Mouse (Mus musculus): ENCODE results near the gene Pak6.
A peak's percentile ranks its signal among the peaks of the same experiment; 100 is the strongest.

Gene Pak6

DNA sequence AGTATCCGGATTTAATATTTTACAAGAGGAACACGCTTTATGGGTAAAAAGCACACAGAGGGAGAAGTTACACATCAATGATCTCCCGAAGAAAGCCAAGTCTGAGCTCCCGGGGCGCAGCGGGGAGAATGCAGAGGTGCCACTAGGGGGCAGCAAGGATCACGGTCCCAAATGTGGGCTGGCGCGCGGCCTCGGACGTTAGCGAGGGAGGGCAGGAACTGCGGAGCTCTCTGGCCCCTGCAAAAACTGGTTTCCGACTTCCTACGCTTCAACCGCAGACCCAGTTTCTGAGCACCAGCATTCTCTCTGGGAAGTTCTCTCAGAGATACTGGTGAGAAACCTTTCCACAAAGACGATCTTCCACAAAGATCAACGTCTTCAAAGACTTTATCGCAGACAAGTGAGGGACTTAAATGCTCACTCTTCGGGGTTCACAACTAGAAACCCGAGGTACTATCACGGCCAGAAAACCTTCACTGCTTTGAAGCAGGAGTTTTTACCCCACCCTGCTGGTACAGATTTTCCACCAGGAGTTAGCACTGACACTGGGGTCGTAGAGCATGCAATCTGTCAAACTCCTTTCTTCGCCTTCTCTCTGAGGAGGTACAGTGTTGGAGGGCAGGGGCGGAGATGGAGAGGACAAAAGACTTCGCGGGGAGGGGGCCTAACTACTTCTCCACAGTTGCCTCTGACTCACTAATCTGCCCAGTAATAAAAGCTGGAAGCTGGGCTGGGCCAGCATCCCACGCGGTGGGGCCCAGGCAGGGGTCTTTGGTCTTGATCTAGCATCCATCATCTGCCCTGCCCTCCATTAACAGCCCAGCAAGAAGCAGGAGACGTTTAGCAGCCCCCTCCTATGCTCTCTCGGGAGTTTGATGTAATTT is 37.3 kb downstream of the Pak6 start:
- DNase-seq = peak; percentile 75 to 87

DNA sequence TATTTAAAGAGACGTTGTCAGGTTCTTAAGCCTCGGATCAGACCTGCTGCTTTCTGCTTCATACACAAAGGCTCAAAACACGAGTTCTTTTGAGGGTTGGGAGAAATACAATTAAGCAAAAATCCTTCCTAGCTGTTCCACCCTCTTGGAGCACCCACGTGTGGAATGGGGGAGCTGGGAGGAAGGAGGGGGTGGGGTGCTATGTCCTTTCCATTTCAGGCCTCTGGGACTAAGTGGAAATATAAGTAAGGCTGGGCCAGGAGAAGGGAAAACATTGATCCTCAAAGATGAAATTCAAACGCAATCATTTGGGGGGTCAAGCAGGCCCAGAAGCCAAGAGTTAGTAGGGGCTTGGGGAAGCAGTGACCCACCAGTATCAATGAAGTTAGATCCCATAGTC is 38.1 kb downstream of the Pak6 start:
- no peak for DNase-seq

DNA sequence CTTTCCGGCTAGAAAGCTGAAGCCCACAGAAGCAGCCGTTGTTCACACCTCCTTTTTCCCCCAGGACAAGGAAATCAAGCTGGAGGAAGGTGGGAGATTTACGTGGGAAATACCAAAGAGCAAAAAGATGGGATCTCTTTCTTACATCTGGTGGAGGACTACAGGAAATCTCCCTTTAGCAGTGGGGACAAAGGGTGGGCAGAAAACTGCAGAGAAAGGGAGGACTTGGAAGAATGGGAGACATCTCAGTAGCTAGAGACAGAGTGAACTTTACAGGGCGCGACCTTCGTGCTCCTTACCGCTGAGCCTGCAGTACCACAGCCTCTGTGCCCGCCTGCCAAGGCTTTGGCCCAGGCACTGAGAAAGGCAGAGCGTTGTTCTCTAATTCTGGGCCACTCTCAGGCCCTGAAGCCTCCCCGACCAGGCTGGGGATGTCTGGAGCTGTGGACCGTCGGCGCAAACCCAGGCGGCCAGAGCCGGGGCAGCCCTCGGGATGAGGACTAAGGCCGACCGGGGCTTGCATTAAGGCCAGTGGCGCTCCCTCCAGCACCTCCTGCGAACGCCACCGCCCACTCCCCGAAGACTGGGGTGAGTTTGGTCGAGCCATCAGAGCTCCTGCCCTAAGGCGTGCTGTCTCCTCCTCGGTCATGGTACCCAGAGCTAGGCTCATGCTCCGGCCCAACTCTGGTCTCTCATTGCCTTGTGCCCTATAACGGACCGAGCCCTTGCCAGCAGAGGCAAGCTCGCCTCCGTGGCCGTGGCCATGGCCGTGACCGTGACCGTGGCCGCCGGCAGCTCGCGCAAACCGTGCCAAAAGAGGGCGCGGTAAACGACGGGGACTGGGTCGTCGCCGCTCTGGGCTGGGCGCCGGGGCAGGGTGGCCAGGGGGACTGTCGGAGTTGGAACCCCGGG is 39.1 kb downstream of the Pak6 start:
- DNase-seq = no peak

DNA sequence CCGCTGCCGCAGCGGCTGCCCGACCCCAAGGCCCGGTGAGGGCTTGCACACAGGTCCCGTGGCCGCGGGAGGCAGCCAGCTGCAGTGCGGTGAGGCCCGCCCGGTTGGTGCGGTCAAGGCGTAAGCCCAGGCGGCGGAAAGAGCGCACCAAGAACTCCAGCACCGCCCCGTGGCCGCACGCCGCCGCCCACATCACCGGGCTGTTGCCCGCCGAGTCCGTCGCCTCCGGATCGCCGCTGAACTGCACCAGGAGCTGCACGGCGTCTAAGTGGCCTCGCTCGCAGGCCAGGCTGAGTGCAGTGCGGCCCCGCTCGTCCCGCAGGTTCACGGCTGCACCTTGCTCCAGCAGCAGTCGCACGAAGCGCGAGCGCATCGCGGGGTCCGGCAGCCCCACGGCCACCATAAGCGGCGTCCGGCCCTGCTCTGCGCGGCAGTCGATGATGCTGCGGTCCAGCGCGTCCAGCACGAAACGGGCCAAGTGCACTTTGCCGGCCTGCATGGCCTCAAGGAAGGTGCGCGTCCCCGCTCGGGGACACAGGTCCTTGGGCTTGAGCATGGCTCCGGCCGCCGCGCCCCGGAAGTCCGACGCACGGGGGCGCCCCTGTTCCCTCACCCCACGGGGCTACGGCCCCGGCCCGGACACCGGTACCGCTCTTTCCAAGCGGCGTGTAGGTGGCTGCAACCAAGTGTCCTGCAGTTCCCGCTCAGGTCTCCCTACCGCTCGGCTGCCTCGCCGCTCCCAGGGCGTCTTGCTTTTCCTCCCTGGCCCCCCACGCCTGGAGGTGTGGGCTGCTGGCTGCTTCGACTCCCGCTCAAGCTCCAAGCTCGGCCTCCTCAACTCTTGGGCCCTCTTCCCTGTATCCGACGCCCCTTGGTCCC is 40.0 kb downstream of the Pak6 start:
- peak in 1 of 2 experiments; percentile 48 for DNase-seq

DNA sequence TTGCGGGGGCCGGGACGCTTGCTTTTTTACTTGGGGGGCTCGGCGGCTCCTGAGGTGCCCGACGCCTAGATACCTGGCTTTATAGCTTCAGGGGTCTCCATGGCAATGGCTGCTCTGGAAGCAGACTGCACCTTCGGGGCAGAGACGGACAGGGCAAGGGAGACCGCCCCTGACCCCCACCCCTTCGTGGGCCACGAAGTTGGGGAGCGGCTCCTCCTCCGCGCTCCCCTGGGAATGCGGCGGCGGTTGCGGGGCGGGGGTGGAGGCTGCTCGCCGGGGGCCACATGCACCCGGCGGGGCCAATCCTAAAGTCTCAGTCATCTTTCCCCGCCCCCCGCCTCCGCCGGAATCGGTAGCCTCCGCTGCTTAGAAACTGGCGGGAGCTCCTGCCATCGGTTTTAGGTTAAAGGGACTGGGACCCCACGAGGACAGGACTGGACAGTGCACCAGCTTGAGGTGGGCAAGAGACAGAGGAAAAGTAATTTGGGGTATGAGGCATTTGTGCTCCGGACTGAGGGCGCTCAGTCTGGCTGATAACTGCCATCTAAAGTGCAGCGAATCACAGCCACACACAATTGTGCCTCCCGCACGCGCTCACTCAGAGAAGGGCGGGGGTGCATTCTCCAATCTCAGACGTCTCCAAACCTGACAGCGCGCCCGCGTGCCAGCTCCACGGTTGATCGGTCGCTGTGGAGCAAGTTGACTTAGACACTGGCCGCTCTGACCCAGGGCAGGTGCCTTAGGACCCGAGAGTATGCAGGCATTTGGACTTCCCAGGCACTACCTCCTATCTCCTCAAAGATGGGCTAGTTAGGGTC is 41.0 kb downstream of the Pak6 start, which contains the start of gene Ankrd63:
Gene Ankrd63, minus strand, starts transcription at position 51 of the 818 bp plus-strand sequence.
- DNase-seq = peak in 1 of 2 experiments; percentile 32

DNA sequence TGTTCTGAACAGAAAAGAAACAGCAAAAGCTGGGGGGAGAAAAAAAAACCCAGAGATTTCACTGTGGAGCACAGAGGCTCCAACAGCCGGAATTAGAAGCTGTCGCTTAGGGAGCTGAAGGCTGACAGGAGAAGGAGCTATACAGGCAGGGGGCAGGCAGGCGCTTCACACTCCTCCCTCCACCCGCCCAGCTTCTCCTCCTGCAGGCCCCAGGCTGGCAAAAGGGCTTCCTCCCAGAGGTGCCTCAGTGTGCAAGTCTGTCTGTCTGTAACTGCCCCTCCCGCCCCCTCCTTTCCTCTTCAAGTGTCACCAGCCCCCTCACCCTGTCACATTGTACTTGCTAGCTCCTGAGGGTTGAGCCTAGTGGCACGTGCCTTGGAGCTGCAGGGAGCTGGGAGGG is 43.3 kb downstream of the Pak6 start:
- no peak for DNase-seq

DNA sequence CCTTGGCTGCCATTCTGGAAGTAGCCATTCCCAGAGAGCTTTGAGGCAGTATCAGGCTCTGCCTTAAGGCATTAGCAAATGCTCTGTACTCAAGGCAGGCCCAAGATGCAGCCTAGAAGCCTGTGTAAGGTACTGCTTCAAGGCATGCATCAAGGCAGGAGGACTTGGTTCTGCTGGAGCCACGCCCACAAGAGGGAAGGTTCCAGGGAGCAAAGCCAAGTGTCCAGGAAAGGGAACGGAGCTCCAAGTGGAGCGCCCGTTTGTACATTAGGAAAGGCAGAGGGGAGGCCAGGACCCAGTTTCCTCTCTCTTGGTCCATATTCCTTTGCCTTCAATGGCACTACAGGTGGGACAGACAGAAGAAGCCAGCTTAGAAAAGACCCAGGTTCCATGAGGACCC is 45.4 kb downstream of the Pak6 start:
- no peak for DNase-seq

DNA sequence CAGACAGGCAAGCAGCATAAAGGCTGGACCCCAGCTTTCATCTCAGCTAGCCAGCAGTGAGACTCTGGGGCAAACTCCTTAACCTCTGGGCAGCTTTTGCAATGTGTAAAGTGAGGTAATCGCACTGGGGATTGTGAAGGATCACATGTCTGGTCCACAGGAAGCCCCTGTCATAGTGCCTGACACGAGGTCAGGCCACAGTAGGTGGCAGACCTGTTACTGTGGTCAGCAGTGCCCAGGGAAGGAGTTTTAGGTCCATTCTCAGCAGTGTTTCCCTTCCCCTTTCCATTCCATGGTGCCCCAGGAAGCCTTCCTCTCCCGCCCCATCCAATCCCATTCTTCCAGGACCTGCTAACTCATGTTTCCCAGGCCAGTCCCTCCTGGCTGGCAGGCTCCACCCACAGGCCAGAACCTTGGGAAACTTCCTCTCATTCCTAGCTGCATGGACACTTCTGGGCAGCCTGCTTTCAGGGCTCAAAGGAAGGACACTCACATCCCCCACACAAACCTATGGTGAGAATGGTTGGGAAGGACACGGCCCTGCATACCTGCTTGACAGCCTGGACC is 46.6 kb downstream of the Pak6 start:
- DNase-seq = no peak

DNA sequence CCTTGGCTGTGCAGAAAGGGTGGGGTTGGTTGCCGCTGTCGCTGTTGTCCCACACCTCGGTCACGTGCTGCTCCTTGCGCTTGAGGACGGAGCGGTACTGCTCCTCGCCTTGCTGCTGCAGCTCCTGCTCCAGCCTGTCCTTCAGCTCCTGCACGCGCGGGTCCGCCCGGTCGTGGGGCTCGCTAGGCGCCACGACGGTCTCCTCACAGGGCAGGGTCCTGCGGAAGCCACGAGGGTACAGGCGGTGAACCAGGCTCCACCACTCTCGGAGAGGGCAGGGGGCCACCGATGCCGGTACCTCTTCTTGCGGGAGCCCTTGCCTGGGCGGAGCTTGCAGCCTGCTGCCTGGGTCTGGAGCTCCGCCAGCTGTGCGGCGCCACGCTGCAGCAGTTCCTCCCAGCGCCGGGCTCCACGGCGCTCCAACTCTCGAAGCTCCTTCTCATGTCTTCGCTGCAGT is 48.0 kb downstream of the Pak6 start:
- DNase-seq = no peak

DNA sequence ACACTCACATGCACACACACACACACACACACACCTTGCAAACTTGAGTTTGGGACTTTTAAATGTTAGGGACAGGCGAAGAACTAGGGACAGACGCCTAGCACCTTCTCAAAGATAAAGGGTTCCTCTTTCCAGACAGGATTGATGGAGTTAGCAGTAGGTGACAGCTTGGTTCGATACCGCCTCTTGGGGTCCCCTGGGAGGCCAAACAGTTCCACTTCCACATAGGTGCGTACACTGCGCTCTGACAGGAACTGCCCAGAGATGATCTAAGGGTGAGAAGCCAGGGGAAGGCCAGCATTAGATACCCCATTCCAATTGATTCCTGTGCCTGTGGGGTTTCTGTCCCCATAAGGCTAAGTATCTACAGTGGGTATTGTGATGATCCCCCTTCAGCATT is 50.5 kb downstream of the Pak6 start:
- no peak for DNase-seq

DNA sequence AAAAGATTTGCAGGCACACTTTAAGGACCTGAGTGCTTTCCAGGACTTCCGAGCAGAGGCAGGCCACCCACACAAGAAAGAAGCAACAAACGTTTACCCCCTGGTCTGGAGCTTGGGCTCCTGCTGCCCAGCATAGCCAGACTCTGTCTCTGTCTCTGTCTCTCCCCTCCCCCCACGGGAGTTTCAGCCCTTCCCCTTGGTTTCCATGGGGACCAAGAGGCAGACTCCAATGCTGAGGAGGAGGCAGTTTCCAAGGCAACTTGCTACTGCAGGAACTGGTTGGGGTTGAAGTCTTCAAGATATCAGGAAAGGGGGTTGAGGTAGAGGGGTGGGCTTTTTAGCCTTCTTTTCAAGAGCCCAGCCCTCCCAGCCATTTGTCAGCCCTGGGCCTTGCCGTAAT is 51.1 kb downstream of the Pak6 start:
- no peak for DNase-seq

DNA sequence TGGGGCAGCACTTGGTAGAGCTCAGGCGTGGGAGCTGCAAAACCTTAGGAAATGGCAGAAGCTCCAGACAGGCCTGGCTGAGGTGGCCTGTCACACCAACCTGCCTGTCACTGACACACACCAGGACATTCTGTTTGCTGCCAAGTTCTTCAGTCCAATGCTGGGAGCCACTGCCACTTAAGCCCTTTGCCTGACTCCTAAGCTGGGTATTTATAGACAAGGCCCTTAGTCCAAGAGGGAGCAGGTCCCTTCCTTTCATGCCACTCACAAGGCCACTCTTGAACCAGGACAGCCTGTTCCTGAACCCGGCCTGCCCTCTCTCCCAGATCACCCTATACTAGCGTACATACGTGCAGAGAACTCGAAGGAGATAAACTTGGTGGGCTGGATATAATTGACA is 53.6 kb downstream of the Pak6 start:
- no peak for DNase-seq

DNA sequence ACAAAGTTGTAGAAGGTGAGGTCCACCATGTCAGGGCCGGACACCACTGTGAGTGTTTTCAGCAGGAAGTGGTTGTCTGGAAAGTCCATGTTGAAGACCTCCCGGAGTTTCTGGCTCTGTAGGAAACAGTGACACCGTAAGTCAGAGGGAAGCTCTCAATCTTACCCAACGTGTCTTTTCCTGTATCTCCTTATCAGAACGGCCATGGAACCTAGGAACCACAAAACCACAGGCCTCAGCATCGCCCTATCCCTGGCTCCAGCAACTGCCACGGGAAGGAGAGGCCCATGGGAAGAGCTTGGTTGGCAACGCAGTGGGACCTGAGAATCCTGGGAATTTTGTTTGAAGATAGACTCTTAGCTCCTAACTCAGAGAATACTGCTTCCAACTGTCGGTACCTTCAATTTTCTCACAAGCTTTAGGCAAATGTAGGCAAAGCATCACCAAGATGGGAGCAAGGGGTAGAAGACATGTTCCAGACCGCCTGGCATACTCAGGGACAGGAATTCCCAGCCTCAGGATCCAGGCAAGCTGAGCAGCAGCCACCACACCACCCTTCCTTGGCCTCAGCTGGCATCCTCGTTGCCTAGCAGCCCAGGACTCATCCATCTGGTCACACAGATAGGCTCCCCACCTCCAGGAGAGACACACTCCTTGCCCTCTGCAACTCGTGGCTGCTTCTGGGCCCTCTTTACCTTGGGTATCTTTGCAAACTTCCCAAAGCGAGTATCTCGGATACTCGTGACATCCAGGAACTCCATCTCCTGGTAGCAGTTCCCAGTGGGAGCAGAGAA is 60.8 kb downstream of the Pak6 start:
- no peak for DNase-seq

DNA sequence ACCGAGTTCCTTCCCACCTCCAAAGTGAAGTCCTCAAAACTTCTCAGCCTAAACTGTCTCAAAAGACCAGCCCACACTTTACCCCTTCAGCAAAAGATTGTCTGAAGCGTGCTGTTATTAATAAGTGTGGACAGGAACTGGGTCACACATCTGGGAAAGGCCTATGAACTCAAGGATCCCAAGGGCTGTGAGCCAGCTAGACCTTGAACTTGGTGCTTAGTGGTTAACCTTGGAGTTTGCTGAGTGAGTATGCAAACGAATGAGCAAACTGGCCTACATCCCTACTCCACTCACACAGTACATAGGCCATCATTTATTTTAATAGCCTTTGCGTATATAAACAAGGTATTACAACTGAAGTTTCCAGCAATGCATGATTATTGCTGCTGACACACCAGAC is 62.4 kb downstream of the Pak6 start:
- DNase-seq = peak; percentile 37 to 61

DNA sequence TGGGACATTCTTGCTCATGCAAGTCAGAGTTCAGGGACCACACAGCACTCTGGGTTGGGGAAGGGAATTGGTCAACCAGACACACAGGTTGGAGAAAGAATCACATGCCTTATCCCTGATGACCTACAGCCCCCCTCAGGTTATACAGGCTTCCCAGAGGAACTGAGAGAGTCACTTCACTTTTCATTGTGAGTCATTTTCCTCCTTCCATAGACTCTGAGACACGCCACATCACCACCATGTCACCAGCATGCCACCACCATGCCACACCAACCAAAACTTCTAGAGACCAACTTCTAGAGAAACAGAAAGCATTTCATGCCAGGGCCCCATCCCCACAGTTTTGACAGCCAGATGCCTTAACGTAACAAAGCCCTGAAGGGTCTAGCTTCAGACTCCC is 63.8 kb downstream of the Pak6 start:
- no peak for DNase-seq

DNA sequence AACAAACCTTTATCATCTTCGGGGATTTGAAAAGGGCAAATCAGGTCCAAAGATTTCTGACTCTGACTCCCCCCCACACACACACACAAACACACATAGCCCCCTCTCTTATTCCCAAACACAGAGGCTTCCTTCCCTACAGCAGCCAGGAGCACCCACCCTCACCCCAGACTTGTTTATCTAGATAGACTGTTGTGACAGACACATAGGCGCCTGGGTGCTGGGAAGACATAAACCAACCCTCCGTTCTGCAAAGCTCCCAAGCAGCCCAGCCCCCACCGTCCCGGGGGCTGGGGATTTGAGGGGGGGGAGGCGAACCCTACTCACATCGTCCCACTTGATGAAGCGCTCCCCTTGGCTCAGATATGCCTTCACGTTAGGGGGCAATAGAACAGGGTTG is 64.8 kb downstream of the Pak6 start:
- DNase-seq = no peak

DNA sequence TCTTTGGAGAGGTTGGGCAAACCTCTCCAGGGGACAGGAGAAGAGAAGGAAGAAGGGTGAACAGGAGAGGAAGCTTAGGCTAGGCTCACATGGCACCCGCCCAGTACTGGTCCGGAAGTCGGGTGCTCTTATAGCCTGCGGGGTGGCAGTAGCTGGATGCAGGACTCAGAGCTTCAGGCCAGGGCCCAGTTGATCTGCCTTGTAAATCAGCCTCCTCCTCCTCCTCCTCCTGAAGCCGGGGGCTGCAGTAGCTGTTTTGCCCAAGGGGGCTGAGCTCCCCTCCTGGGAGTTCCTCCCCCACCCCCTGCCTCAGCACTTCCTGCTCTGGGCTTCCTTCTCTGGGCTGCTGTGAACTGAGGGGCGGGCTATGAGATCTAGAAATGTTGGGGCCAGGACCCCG is 65.2 kb downstream of the Pak6 start, which contains the start of gene Plcb2:
Gene Plcb2, minus strand, starts transcription at position 102 of the 400 bp plus-strand sequence.
- DNase-seq = no peak

DNA sequence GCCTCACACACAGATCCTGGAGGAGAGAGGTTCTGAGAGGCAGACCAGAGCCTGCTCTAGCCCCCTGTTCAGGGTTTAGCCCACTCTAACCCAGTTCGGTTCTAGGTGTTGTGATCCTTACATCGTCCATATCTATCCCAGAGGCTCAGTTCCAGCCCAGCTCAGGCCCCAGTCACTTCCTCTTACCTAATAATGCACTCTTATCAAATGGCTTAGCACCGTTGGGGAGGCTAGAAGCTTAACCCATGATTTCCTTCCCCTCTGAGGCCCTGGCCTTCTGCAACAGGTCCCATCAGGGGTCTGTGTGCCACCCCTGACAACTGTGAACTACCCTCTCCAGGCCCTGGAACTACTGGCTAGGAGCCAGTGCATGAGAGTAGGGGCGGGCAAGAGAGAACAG is 66.1 kb downstream of the Pak6 start:
- DNase-seq = no peak

DNA sequence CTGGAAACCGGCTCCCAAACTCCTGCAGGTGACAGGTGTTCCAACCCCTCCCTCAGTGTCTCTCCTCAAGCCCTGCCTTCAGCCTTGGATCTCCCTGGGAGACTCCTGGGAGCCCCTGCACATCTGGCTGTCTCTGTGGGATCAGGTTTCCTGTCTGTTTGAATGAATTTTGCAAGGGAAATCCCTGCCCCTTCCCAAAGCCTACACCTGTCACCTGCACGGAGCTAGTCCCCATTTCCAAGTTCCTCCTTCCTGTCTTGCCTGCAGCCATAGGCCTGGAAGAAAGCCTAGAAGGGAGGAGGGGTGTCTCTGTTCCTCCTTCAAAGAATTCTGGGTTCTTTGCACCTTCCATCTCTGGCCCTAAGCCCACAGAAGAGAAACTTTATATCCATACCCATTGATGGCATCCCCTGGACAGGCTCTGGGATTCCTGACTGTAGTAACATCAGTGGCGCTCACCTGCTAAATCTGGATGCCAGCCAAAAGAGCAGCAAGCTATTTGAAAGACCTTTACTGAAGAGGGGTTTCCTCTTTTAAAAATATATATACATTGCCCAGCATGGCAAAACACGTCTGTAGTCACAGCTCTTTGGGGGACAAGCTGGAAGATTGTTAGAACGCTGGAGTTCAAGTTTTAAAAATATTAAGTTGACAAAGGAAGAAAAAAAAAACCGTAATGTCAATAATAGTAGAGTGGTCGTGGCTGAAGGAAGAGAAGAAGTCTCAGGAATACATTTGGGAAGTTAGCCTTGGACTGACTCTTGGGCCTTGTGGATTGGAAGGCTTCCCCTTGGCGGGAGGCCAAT is 66.9 kb downstream of the Pak6 start:
- no peak for DNase-seq

DNA sequence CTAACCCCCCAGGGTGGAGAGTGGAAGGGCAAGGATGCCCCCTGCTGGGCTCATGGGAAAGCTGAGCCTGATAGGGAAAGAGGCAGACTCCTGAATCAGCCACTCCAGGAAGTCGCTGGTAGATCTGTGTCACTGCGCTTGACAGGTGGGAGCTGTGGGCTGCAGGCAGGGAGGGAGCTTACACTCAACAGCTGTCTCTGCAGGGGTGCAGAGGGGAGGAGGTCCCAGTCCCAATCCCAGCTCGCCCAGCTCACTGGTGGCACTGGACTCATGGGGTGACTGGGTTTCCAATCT is 67.5 kb downstream of the Pak6 start:
- DNase-seq = peak; percentile 58 to 75
